Mouse (Mus musculus): ENCODE data around the gene Gm10643.

The Gm10643 gene

GRCm38 (mm10) chr8:84042066-84042947 lies 22.6 kb downstream of the Gm10643 start, which contains the start of gene Il27ra:
Il27ra (minus strand) TSS chr8:84042589.
- DNase-seq (ENCODE audit: low read depth, low spot score): peak; percentile 55

- peak; percentile 93 for DNase-seq (ENCODE audit: low read depth, low spot score)
Measured at GRCm38 (mm10) chr8:84039050-84039449, 25.9 kb downstream of the Gm10643 start.

GRCm38 (mm10) chr8:84038015-84038414 lies 26.9 kb downstream of the Gm10643 start:
- no peak for DNase-seq (ENCODE audit: low read depth, low spot score)

- DNase-seq (ENCODE audit: low read depth, low spot score): no peak
Measured at GRCm38 (mm10) chr8:84032777-84033176, 32.2 kb downstream of the Gm10643 start.

- DNase-seq (ENCODE audit: low read depth, low spot score): no peak
Measured at GRCm38 (mm10) chr8:84029272-84029671, 35.7 kb downstream of the Gm10643 start.

GRCm38 (mm10) chr8:84027449-84027848 lies 37.5 kb downstream of the Gm10643 start:
- DNase-seq (ENCODE audit: low read depth, low spot score): peak; percentile 82

GRCm38 (mm10) chr8:84025863-84026262 lies 39.1 kb downstream of the Gm10643 start:
- peak; percentile 90 for DNase-seq (ENCODE audit: low read depth, low spot score)

GRCm38 (mm10) chr8:84024171-84024570 lies 40.8 kb downstream of the Gm10643 start:
- peak; percentile 94 for DNase-seq (ENCODE audit: low read depth, low spot score)

- no peak for DNase-seq (ENCODE audit: low read depth, low spot score)
Measured at GRCm38 (mm10) chr8:84023631-84024030, 41.3 kb downstream of the Gm10643 start.

GRCm38 (mm10) chr8:84023085-84023484 lies 41.9 kb downstream of the Gm10643 start:
- no peak for DNase-seq (ENCODE audit: low read depth, low spot score)

- DNase-seq (ENCODE audit: low read depth, low spot score): peak; percentile 86
Measured at GRCm38 (mm10) chr8:84021569-84021968, 43.4 kb downstream of the Gm10643 start.

GRCm38 (mm10) chr8:84021096-84021495 lies 43.8 kb downstream of the Gm10643 start, which contains the start of gene Palm3:
Palm3 (plus strand) TSS chr8:84021471.
- DNase-seq (ENCODE audit: low read depth, low spot score): peak; percentile 66

GRCm38 (mm10) chr8:84019738-84020137 lies 45.2 kb downstream of the Gm10643 start:
- DNase-seq (ENCODE audit: low read depth, low spot score): no peak

- DNase-seq (ENCODE audit: low read depth, low spot score): peak; percentile 62
Measured at GRCm38 (mm10) chr8:84015833-84016232, 49.1 kb downstream of the Gm10643 start.
